Mouse (Mus musculus) thymus, adult 2 months (tissue): ENCODE data around the gene Tmem200a.

Source experiments
- CTCF ChIP-seq: fragments of 200-500 bp; IDR thresholded peaks from 2 replicates; pipeline ENCODE4 v1.5.1; 2012; ENCODE audit warnings: mild to moderate bottlenecking, control low read depth, low read length, moderate library complexity, borderline replicate concordance; ENCODE audit not compliant: control insufficient read depth, poor library complexity, insufficient read depth; ENCODE audit errors: extremely low read depth
- POLR2A ChIP-seq: fragments of 200-500 bp; IDR thresholded peaks from 2 replicates; pipeline ENCODE4 v1.6.1; 2012; ENCODE audit warnings: mild to moderate bottlenecking, low read length, control low read depth, moderate library complexity; ENCODE audit not compliant: control insufficient read depth, poor library complexity, insufficient read depth; ENCODE audit errors: extremely low read depth

- TF ChIP-seq CTCF = no peak
- no peak for TF ChIP-seq POLR2A
Measured at GRCm38 (mm10) chr10:25908027-25909012, 170.5 kb downstream of the Tmem200a start.
